ENCODE assay signal across 9 mouse cellular contexts in the genomic region with DNA sequence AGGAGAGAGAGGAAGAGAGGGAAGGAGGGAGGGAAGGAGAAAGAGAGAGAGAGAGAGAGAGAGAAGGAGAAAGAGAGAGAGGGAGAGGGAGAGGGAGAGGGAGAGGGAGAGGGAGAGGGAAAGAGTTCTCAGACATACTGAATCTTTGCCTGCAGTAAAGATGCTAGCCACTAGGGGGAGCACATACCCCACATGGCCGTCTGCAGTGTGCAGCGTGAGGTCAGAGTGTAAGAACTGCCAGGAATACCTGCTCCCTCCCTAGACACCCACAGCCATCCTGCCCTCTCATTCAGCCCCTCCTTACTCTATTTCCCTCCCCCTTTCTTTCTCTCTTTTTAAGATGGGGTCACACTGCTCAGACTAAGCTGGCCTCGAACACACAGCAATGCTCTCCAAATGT. TPM values are rescaled to one million over a fixed set of nuclear protein-coding genes. Genes with fewer than 3 reads are reported as not detected.
DNase-seq lines count a peak whose midpoint lies in the region; ATAC-seq lines count a peak whose summit lies in the region.
"Had no signal": no experiment of that assay in that cellular context is flagged by ENCODE, and none has a peak within 500 bp of the region (broad histone marks: within the 10 kb centered on the region; RNA-seq: fewer than 3 reads in every experiment).

No protein-coding gene starts in this region.

- peak; percentile 92 for DNase-seq in heart, adult 11 months
- peak; percentile 60 for DNase-seq in adrenal gland, adult 2 months
- peak; percentile 78 for DNase-seq in embryo, embryonic 11 days
- peak; percentile 62 to 85 for DNase-seq in kidney, postnatal 25 days
- peak; percentile 54 for DNase-seq in lung, postnatal 25 days (ENCODE audit: low spot score)
- peak; percentile 75 for DNase-seq in right cerebral cortex, postnatal 14 days

- no peak overlapping the region for H3K9ac ChIP-seq in heart, embryonic 11.5 days (ENCODE audit: low read depth, low read length)
- no peak overlapping the region for H3K9ac ChIP-seq in heart, embryonic 12.5 days
- H3K9ac ChIP-seq: midbrain, embryonic 12.5 days had no signal

- WGBS in heart, embryonic 11.5 days (ENCODE audit: insufficient replicate concordance): 30% methylated on average over 3 of the region's 3 CpGs
- 28% methylated on average over 3 of the region's 3 CpGs for WGBS in heart, embryonic 12.5 days

- no peak for ATAC-seq in heart, embryonic 11.5 days (replicated peaks; ENCODE audit: insufficient number of reproducible peaks, low FRiP score, low TSS enrichment)
- 0 out of 2 replicates have a peak, but pooled peaks have one; percentile 43 for ATAC-seq in heart, embryonic 12.5 days (ENCODE audit: insufficient number of reproducible peaks, low FRiP score)

- H3K9me3 ChIP-seq in heart, embryonic 11.5 days (replicated peaks; ENCODE audit: control insufficient read depth, low read length): no peaks in the 10 kb centered on the region
- no peaks in the 10 kb centered on the region for H3K9me3 ChIP-seq in heart, embryonic 12.5 days (replicated peaks)
- H3K9me3 ChIP-seq: midbrain, embryonic 12.5 days had no signal

- no peak overlapping the region for H3K4me2 ChIP-seq in heart, embryonic 11.5 days
- no peak overlapping the region for H3K4me2 ChIP-seq in heart, embryonic 12.5 days
- H3K4me2 ChIP-seq: midbrain, embryonic 12.5 days had no signal

- no peaks in the 10 kb centered on the region for H3K36me3 ChIP-seq in heart, embryonic 11.5 days (ENCODE audit: control insufficient read depth, insufficient read depth, low read length)
- H3K36me3 ChIP-seq in heart, embryonic 12.5 days: peaks cover 25% of the 10 kb centered on the region

- no peak overlapping the region for H3K27ac ChIP-seq in heart, embryonic 11.5 days (ENCODE audit: low read depth, low read length)
- no peak overlapping the region for H3K27ac ChIP-seq in heart, embryonic 12.5 days (ENCODE audit: poor library complexity, severe bottlenecking)
- H3K27ac ChIP-seq: midbrain, embryonic 12.5 days had no signal

- no peaks in the 10 kb centered on the region for H3K27me3 ChIP-seq in heart, embryonic 11.5 days (ENCODE audit: control insufficient read depth, insufficient read depth, low read length)
- no peaks in the 10 kb centered on the region for H3K27me3 ChIP-seq in heart, embryonic 12.5 days (replicated peaks)
- H3K27me3 ChIP-seq: midbrain, embryonic 12.5 days had no signal

- no peak overlapping the region for H3K4me3 ChIP-seq in heart, embryonic 11.5 days (ENCODE audit: low read depth, low read length)
- H3K4me3 ChIP-seq in heart, embryonic 12.5 days: no peak overlapping the region
- H3K4me3 ChIP-seq: midbrain, embryonic 12.5 days had no signal

- peaks cover 3% of the 10 kb centered on the region; the same call in 1 of the 2 replicates for H3K4me1 ChIP-seq in heart, embryonic 11.5 days (ENCODE audit: control insufficient read depth, insufficient read depth, low read length)
- peaks cover 6% of the 10 kb centered on the region for H3K4me1 ChIP-seq in heart, embryonic 12.5 days (replicated peaks)
- H3K4me1 ChIP-seq: midbrain, embryonic 12.5 days had no signal

RNA-seq across cellular contexts. Expression of a gene that starts 14.8 kb away (rescaled TPM):
- polyA plus RNA-seq in heart, embryonic 11.5 days (2014; fragmentation: Nextera tagmentation; extraction: Ambion mirVana): 420 and 433 TPM in 2 replicates
- total RNA-seq in adrenal gland, adult 2 months (2021): 100 to 1,000 TPM; 435 to 767 TPM
- polyA plus RNA-seq in adrenal gland, adult 2 months (2012; rRNA removed): 215 and 251 TPM in 2 replicates
- polyA plus RNA-seq in heart, embryonic 12.5 days (2016; fragmentation: Nextera tagmentation; extraction: Ambion mirVana): 426 and 435 TPM in 2 replicates

RNA-seq across cellular contexts. Expression of a gene that starts 19.0 kb away (rescaled TPM):
- 12.9 and 17.0 TPM in 2 replicates for polyA plus RNA-seq in heart, embryonic 11.5 days (2014; fragmentation: Nextera tagmentation; extraction: Ambion mirVana)
- total RNA-seq in adrenal gland, adult 2 months (2021): 10 to 100 TPM; 54.6 to 59.1 TPM
- polyA plus RNA-seq in adrenal gland, adult 2 months (2012; rRNA removed): 143 TPM in 2 replicates
- 18.4 and 19.7 TPM in 2 replicates for polyA plus RNA-seq in heart, embryonic 12.5 days (2016; fragmentation: Nextera tagmentation; extraction: Ambion mirVana)

RNA-seq across cellular contexts. Expression of a gene that starts 56.9 kb away (rescaled TPM):
- polyA plus RNA-seq in heart, embryonic 11.5 days (2014; fragmentation: Nextera tagmentation; extraction: Ambion mirVana): 0.19 and 0.72 TPM in 2 replicates
- 1 to 10 TPM; 4.0 to 6.9 TPM for total RNA-seq in adrenal gland, adult 2 months (2021)
- 5.1 and 8.3 TPM in 2 replicates for polyA plus RNA-seq in adrenal gland, adult 2 months (2012; rRNA removed)
- polyA plus RNA-seq in heart, embryonic 12.5 days (2016; fragmentation: Nextera tagmentation; extraction: Ambion mirVana): 0.04 and 0.14 TPM in 2 replicates
